Mouse (Mus musculus) heart, embryonic 11.5 days (tissue): ENCODE data around the gene Apoe. TPM values are rescaled to one million over a fixed set of nuclear protein-coding genes. Genes with fewer than 3 reads are reported as not detected.

Source experiments
- ATAC-seq: fragments of 200-750 bp; cut with Nextera tagmentation; replicated peaks from 2 replicates; pipeline ENCODE4 v1.8.0; 2017; ENCODE audit warnings: moderate library complexity; ENCODE audit not compliant: insufficient number of reproducible peaks, low FRiP score, low TSS enrichment
- H3K27ac ChIP-seq: fragments of 300-500 bp; sonication (generic); 2 replicates; pipeline ENCODE4 v1.5.1; 2014; ENCODE audit warnings: mild to moderate bottlenecking, low read depth, low read length
- H3K27me3 ChIP-seq: fragments of 300-500 bp; sonication (generic); 2 replicates; pipeline ENCODE4 v1.6.1; 2014; ENCODE audit warnings: mild to moderate bottlenecking, low read length, mixed read lengths; ENCODE audit not compliant: control insufficient read depth, insufficient read depth
- H3K36me3 ChIP-seq: fragments of 300-500 bp; sonication (generic); 2 replicates; pipeline ENCODE4 v1.6.1; 2014; ENCODE audit warnings: mild to moderate bottlenecking, low read length, moderate library complexity, mixed read lengths; ENCODE audit not compliant: control insufficient read depth, insufficient read depth
- H3K4me1 ChIP-seq: fragments of 300-500 bp; sonication (generic); 2 replicates; pipeline ENCODE4 v1.6.1; 2014; ENCODE audit warnings: low read length; ENCODE audit not compliant: control insufficient read depth, insufficient read depth
- H3K4me2 ChIP-seq: fragments of 300-500 bp; sonication (generic); 2 replicates; pipeline ENCODE4 v1.6.1; 2014; ENCODE audit warnings: mild to moderate bottlenecking, moderate library complexity
- H3K4me3 ChIP-seq: fragments of 300-500 bp; sonication (generic); 2 replicates; pipeline ENCODE4 v1.5.1; 2014; ENCODE audit warnings: low read depth, low read length
- H3K9ac ChIP-seq: fragments of 300-500 bp; sonication (generic); 2 replicates; pipeline ENCODE4 v1.6.1; 2014; ENCODE audit warnings: mild to moderate bottlenecking, low read depth, low read length, moderate library complexity
- H3K9me3 ChIP-seq: fragments of 300-500 bp; sonication (generic); replicated peaks from 2 replicates; pipeline ENCODE4 v1.6.1; 2016; ENCODE audit warnings: low read length; ENCODE audit not compliant: control insufficient read depth
- WGBS: fragments of 180-500 bp; shearing (Covaris S2); extraction: QIAGEN DNeasy Blood & Tissue Kit; methylation state at CpG from one replicate; pipeline ENCODE4 v1.1.7; 2014; ENCODE audit not compliant: insufficient replicate concordance; 5-methylcytosine and 5-hydroxymethylcytosine counted together
- polyA plus RNA-seq: library from polyadenylated mRNA; unstranded; fragments of >200 nt; fragmentation: Nextera tagmentation; extraction: Ambion mirVana; gene quantifications from 2 replicates; pipeline ENCODE4 v1.2.1, GENCODE M21; 2014

Gene Apoe
- polyA plus RNA-seq, 1 experiment from 2014 or later: 357 TPM

GRCm38 (mm10) chr7:19652614-19653013, 46.4 kb downstream of the Apoe start:
- no peaks in the 10 kb centered on the region for H3K27me3 ChIP-seq
- no peak overlapping the region for H3K9ac ChIP-seq
- H3K4me3 ChIP-seq: no peak overlapping the region
- WGBS: 65% methylated on average over 2 of the region's 2 CpGs
- H3K27ac ChIP-seq: no peak overlapping the region
- H3K4me2 ChIP-seq: no peak overlapping the region
- peaks cover 20% of the 10 kb centered on the region for H3K36me3 ChIP-seq
- 0 out of 2 replicates have a peak, but pooled peaks cover 3% of the 10 kb centered on the region for H3K4me1 ChIP-seq
- no peak for ATAC-seq
- no peaks in the 10 kb centered on the region for H3K9me3 ChIP-seq

GRCm38 (mm10) chr7:19651063-19651786, 47.8 kb downstream of the Apoe start:
- Histone ChIP-seq H3K9me3 (no peaks in the 10 kb centered on the region), H3K27ac (no peak overlapping the region), H3K27me3 (no peaks in the 10 kb centered on the region), H3K9ac (no peak overlapping the region), H3K4me3 (no peak overlapping the region), H3K4me2 (no peak overlapping the region), H3K4me1 (0 out of 2 replicates have a peak, but pooled peaks cover 3% of the 10 kb centered on the region), H3K36me3 (peaks cover 25% of the 10 kb centered on the region)
- ATAC-seq: no peak
- 79% methylated on average over 6 of the region's 6 CpGs for WGBS

Other genes with a start within 250 kb of the Apoe start
- gene Mark4, start 240.4 kb downstream of the Apoe start, polyA plus RNA-seq: 8.0 and 9.7 TPM in 2 replicates
- gene Exoc3l2, start 235.9 kb downstream of the Apoe start, polyA plus RNA-seq: 2.2 and 2.7 TPM in 2 replicates
- 1.2 TPM in 2 replicates for gene Bloc1s3, start 190.8 kb downstream of the Apoe start, polyA plus RNA-seq
- gene Trappc6a, start 190.8 kb downstream of the Apoe start, polyA plus RNA-seq: 77.0 and 79.0 TPM in 2 replicates
- gene Nkpd1, start 181.3 kb downstream of the Apoe start, polyA plus RNA-seq: 0.15 TPM in 1 of 2 replicates, not detected in the other
- gene Ppp1r37, start 136.1 kb downstream of the Apoe start, polyA plus RNA-seq: 2.3 and 5.2 TPM in 2 replicates
- gene Zfp296, start 121.9 kb downstream of the Apoe start, polyA plus RNA-seq: 0.30 TPM in 1 of 2 replicates, not detected in the other
- gene Gemin7, start 121.6 kb downstream of the Apoe start, polyA plus RNA-seq: 141 and 157 TPM in 2 replicates
- gene Clasrp, start 94.7 kb downstream of the Apoe start, polyA plus RNA-seq: 33.2 and 34.3 TPM in 2 replicates
- gene Relb, start 69.8 kb downstream of the Apoe start, polyA plus RNA-seq: 3.3 and 3.7 TPM in 2 replicates
- 86.8 and 89.4 TPM in 2 replicates for gene Clptm1, start 34.2 kb downstream of the Apoe start, polyA plus RNA-seq
- gene Apoc2, start 21.2 kb downstream of the Apoe start, polyA plus RNA-seq: 4.9 TPM in 1 of 2 replicates, not detected in the other
- gene Gm44805, start 17.8 kb downstream of the Apoe start, polyA plus RNA-seq: 1.2 TPM in 1 of 2 replicates, not detected in the other
- gene Apoc4, start 17.7 kb downstream of the Apoe start, polyA plus RNA-seq: 0.34 TPM in 1 of 2 replicates, not detected in the other
- gene Apoc1, start 6.5 kb downstream of the Apoe start, polyA plus RNA-seq: 6.9 and 10.8 TPM in 2 replicates
- gene Tomm40, start 16.2 kb upstream of the Apoe start, polyA plus RNA-seq: 142 and 154 TPM in 2 replicates
- 87.0 and 100 TPM in 2 replicates for gene Nectin2, start 51.3 kb upstream of the Apoe start, polyA plus RNA-seq
- 163 and 173 TPM in 2 replicates for gene Bcam, start 71.8 kb upstream of the Apoe start, polyA plus RNA-seq
- 0.20 and 0.24 TPM in 2 replicates for gene Cblc, start 97.6 kb upstream of the Apoe start, polyA plus RNA-seq
- 1.0 and 1.5 TPM in 2 replicates for gene Bcl3, start 123.6 kb upstream of the Apoe start, polyA plus RNA-seq
- gene Gm19345, start 152.8 kb upstream of the Apoe start, polyA plus RNA-seq: not detected in 2 replicates
- not detected in 2 replicates for gene Ceacam16, start 162.1 kb upstream of the Apoe start, polyA plus RNA-seq
- not detected in 2 replicates for gene Ceacam19, start 188.8 kb upstream of the Apoe start, polyA plus RNA-seq
- gene Pvr, start 222.0 kb upstream of the Apoe start, polyA plus RNA-seq: 12.0 and 13.0 TPM in 2 replicates